Mouse (Mus musculus) adipocyte (in vitro differentiated cells): ENCODE results near the gene Sh3pxd2b.

Experiments
- DNase-seq: peaks from one replicate; pipeline ENCODE4 v3.0.0-alpha.2; 2016; ENCODE audit warnings: low spot score

Sh3pxd2b gene

GRCm38 (mm10) chr11:32427537-32427936, 79.9 kb downstream of the Sh3pxd2b start:
- DNase-seq, result no peak

DNA sequence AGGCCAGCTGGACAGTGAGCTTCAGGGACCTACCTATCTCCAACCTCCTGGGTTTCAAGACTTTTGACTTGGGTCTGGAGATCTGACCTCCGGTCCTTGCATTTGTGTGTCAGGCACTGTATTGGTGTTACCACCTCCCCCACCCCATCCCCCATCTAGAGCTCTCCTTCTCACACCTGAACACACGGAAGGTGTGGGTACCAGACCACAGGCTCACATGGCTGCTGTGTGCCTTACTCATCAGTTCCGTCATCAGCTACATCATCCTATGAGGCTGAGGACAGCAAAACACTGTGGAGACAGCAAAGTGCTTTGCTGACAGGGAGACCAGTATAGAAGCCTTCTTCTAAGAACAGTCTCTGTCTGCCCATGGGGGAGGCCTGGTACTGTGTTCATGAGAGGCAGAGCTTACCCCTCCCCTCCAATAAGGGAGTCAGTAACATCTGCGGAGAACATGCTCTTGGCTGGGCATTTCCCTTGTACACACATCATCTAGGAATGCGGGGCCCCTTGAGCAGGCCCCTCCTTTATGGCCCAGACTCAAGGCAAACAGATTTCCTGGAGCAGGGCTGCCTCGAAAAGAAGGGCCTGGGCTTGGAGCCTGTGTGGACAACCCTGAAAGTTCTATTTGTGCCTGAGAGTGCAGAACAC, 87.9 kb downstream of the Sh3pxd2b start:
- DNase-seq, result peak; percentile 78

- no peak for DNase-seq
These were observed 95.0 kb downstream of the Sh3pxd2b start for GRCm38 (mm10) chr11:32442576-32442975.

DNA sequence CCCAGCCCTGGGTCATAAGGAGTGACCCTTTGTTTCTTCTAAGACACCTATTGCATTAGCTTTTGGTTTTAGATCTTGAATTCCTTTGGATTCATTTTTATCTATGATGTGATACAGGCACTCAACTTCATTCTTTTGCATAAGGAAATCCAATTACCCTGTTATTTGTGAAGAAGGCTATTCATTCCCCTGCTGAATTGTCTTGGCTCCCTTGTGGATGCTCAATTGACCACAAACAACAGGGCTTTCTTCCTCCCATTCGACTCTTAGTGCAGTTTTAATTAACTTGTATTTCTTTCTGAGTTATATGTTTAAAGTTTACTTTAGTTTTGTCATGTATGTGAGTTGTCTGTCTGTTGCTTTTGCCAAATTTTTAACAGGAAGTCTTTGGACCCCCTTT, 96.6 kb downstream of the Sh3pxd2b start:
- no peak for DNase-seq

DNA sequence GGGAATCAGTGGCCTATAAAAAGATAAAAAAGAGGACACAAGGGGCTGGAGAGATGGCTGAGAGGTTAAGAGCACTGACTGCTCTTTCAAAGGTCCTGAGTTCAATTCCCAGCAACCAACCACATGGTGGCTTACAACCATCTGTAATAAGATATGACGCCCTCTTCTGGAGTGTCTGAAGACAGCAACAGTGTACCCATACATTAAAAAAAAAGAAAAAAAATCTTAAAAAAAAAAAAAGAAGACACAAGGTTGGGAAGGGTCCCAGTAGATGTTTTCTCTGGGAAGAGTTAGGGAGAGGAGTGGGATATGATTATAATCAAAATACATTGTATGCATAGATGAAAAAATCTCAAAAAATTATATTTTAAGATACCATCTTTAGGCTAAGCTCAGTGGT, 97.5 kb downstream of the Sh3pxd2b start:
- DNase-seq, result no peak

GRCm38 (mm10) chr11:32445637-32446226, 98.1 kb downstream of the Sh3pxd2b start:
- no peak for DNase-seq

GRCm38 (mm10) chr11:32450216-32450615, 102.6 kb downstream of the Sh3pxd2b start:
- peak; percentile 58 for DNase-seq

GRCm38 (mm10) chr11:32451306-32451705, 103.7 kb downstream of the Sh3pxd2b start:
- no peak for DNase-seq

DNA sequence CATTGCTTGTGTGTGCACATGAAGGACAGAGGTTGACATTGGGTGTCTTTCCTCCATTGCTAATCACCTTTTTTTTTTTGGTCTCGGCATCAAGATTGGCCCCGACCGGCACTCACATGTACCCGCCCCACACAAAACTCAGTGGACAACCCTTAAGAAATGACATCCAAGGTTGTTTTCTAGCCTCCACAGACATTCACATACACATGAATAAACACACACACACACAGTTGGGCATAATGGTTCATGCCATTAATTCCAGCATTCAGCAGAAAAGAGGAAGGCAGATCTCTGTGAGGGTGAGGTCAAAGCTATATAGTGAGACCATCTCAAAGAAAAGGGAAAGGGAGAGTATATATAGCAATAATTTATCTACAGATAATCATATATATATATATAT, 105.1 kb downstream of the Sh3pxd2b start:
- no peak for DNase-seq

DNA sequence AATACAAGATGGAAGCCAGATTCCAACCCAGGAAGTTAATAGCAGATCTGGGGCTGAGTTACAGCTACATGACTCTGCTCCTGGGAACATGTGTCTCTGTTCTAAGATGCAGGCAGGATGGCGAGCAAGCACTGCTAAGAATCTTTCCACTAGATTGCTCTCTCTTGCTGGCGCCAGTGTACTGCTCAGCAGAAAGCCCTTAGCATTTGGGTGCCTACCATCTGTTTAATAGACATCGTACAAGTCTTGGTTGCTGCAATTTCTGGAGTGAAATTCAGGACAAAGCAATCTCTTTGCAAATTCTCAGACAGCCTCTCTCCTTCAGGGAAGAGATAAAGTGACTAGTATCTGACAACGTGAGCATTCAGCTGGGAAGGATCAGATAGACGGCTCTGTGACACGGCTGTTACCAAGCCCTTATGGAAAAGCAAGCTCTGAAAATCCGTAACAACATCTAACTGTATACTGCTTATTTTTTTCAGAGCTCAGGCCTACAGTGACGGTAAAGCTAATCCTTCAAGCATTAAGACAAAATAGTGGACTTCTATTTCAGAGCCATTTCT, 105.8 kb downstream of the Sh3pxd2b start:
- DNase-seq, result no peak

DNA sequence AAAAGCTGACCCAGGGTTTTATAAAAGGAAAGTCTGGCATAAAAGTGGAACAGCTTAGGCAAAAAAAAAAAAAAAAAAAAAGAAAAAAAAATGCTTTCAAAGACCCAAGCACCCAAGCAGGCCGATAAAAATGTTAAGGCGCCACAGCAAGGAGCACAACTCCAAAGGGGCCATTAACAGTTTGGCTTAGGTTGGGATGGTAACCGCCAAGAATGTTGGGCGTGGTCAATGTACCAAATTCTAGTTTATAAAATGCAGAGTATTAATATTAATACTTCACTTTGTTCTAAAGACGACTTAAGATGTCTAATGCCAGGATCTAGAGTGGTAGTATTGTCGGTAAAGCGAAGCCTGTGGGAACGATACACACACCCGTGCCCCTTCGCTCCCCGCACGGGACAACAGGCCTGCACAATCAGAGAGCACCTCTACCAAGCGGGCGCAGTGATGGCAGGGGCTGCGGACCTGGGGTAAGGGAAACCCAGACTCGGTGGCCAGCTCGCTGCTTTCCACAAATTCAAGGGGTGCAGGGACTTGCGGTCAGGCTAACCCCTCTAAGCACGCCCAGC, 106.7 kb downstream of the Sh3pxd2b start:
- DNase-seq, result no peak

DNA sequence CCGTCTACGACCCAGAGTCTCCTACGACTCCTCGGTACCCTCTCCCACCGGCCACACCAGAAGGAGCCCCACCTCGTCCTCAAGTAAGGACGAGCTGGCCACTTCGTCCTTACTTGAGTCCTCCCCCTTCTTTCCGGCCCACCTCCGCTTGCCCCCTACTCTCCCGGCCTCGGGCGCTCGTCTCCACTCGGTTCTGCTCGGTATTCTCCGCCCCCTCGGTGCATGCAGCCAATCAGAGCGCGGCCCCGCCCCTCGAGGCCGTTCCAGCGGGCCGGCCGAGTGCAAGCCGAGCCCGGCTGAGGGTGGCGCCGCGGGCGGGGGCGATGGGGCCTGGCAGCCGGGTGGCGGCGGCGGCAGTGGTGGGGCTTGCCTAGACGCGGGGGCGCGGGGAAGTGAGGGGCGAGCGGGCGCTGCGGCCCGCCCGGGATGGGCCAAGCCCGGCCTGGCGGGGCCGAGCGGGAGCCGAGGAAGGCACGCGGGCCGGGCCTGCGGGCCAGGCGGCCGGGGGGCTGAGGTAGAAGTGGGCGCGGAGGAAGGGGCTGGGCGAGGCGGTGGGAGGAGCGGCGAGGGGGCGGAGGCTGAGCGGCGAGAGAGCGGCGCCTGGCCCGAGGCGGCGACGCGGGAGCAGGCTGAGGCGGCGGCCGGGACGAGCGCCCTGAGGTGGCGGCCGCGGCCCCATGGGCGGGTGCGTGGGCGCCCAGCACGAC, 107.3 kb downstream of the Sh3pxd2b start, which contains the start of gene Ubtd2:
Gene Ubtd2, plus strand, starts transcription at position 571 of the 707 bp plus-strand sequence.
- DNase-seq, result peak; percentile 90

DNA sequence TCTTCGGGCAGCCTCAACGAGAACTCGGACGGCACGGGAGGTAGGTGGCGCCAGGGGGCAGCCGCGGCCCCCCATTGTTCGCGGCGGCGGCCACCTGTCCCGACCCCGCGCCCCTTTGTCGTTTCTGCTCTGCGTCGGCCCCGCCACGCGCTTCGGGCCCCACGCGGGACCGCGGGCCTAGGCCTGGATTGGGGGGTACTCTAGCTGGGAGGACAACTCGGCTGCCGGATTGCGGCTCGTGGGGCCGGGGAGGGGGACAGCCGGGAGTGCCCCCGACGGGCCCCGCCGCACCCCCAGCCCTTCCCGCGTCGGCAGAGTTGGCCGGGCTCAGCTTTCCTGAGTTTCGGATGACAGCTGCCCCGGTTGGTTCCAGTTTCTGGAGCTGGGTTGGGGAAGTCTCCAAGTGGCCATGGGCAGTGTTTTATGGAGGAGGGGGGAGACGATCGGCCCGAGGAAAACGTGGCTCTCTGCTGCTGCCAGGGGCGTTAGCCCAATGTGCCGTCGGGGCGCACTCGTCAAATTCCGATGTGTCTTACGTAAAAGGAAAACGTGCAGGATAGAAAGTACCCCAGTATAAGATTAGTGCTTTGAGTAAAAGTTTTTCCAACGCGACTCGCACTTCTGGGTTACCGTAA, 108.0 kb downstream of the Sh3pxd2b start:
- DNase-seq, result peak; percentile 45

DNA sequence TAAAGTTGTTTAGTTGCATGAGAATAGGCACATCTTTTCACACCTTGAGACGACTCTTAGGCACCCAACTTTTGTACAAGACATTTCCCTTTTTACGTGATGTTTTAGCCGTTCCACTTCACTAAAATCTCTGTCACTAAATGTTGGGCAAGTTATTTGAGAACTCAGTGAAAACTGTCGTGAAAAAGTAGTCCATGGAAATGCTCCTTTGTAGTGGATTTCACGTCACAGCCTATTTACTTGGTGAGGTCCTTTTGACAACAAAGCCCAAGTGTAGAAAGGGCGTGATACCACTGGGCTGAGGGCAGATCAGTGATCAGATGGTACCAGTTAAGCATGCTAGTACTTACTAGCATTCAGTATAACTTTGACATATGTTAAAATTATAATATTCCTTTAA, 108.7 kb downstream of the Sh3pxd2b start:
- DNase-seq, result peak; percentile 23

DNA sequence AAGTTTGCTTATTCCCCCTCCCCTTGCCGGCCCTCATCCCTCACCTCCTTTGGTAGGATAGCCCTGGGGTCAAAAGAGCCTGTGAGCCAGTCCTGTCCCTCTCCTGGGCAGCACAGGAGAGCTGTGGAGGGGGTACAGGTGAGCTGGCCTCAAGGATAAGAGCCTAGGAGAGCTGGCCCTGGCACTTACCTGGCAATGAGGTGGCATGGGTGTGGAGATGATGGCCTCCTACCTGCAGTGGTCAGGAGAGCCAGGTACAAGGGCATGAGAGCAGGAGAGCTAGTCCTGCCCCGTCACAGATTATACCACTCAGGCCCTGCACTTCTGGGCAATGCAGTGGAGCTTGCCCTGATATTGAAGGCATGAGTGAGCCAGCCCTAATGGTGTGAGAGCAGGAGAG, 116.7 kb downstream of the Sh3pxd2b start:
- no peak for DNase-seq

DNA sequence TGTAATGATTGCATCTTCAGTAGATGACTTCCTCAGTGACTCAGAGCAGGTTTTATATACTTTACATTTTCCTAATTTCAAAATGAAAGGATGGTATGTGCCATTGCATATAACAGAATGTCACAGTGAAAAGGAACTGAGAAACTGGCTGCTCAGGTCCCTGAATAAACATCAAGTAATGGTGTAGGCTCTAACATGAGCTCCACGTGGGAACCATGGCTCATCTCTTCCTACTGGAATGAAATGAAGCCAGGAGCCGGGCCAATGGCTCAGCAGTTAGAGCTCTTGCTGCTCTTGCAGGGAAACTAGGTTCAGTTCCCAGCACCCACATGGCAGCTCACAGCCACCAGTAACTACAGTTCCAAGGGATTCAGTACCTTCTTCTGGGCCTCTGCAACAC, 124.3 kb downstream of the Sh3pxd2b start:
- no peak for DNase-seq

- DNase-seq, result no peak
These were observed 127.1 kb downstream of the Sh3pxd2b start for GRCm38 (mm10) chr11:32474725-32475124.

DNA sequence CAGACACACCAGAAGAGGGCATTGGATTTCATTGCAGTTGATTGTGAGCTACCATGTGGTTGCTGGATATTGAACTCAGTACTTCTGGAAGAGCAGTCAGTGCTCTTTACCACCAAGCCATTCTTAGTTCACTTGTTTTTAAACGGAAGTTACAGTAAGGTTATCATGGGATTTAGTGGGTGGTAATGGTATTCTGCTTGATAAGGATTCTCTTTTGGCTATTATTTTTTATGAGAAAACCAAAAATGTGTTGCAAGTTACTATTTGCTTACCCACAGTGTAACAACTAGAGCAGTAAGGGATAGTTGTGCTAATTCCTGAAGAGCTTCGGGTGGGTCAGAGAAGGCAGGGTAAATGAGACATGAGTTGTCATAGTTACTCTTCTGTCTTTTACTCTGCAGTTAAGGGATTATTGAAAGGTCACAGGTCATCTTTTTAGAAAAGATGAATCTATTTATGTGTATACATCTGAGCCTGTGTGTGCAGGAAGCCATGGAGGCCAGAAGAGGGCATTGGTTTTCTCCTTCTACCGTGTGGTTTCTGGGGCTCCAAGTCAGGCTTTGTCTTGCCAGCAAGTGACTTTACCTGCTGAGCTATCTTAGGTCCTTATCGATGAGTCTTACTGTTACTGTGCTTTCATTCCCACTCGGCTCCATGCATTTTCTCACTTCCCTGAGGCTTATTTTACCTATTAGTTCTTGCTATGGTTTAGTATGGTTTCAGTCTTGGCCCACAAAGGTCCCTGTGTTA, 128.0 kb downstream of the Sh3pxd2b start:
- no peak for DNase-seq
